Mouse (Mus musculus): ENCODE measurements around the gene Itk. TPM values are rescaled to one million over a fixed set of nuclear protein-coding genes. Genes with fewer than 3 reads are reported as not detected.

The Itk gene
- total RNA-seq, 2 experiments from 2014 or later, result 0.12 to 0.16 TPM

DNA sequence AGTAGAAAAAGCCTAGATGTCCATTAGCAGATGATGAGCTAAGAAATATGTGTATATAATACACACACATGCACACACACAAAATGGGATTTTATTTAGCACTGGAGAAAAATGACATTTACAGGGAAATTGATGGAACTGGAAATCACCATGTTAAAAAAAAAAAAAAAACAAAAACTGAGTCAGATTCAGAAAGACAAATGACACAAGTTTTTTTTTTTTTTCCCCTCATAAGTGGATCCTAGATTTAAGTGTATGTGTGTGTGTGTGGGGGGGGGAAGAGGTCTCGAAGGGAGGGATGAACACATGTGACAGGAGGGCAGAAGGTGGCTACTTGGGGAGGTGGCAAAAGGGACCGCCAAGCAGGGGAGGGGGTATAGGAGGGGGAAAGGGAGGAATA, 5.8 kb upstream of the Itk start:
- DNase-seq, result no peak
- intact Hi-C loops (cut with DNase I), result no loop called here

DNA sequence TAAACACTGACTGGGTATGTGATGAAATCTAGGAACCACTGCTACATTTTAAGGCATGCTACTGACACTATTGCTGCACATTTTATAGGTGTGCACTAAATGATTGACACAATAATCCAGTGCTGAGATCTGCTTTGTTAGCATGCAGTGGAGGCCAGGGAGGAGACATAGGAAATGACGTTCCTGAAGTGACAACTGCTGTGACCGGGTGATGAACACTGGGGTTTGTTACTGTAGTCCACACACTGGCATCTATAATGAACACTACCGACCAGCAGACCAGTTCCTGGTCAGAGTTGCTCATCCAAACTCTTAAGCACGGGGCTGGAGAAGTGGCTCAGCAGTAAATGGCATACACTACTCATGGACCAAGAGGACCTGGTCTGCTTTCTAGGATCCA, 4.1 kb upstream of the Itk start:
- no peak for DNase-seq
- intact Hi-C loops (cut with DNase I), result no loop called here

DNA sequence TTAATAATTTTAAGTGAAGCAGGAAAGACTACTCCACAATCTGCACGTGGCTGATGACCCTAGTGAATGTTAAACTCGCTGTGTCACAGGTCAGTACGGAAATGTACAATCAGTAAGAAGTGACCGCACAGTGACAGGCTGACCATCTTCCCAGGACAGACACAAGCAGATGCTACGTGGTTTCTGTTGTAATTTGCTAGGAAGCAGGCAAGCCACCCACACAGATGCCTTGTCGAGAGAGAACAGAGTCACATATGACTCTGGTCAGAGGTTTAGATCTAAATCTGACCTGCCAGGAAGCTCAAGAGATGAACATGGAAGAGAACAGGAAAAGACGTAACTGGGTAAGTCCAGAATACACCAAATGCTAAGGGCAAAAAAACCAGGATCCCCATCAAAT, 3.6 kb upstream of the Itk start:
- DNase-seq, result no peak
- intact Hi-C loops (cut with DNase I), result no loop called here

GRCm38 (mm10) chr11:46390621-46391020, 1.3 kb upstream of the Itk start:
- intact Hi-C loops (cut with DNase I), result no loop called here
- DNase-seq, result no peak

DNA sequence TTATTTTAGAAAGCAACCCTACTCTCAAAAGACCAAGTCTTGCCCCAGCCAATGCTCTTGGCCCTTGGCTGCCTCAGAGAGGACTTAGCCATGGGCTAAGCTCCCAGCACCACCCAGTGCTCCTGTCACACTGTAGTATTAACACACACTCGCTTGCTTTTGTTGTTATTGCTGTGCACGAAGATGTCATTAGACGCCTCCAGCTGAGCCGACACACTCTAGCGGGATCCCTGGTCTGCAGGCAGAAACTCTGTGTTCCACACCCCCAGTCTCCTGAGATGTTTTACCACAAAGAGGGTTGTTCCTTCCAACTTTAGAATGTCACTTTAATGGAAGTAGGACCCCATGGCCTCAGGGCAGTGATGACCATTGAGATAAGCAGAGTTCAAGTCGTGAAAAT, 877 bp downstream of the Itk start:
- no peak for DNase-seq
- intact Hi-C loops (cut with DNase I), result no loop called here

GRCm38 (mm10) chr11:46387061-46387460, 2.3 kb downstream of the Itk start:
- intact Hi-C loops (cut with DNase I), result no loop called here
- DNase-seq, result no peak

- intact Hi-C loops (cut with DNase I), result no loop called here
- no peak for DNase-seq
Observed at GRCm38 (mm10) chr11:46386556-46386955, 2.8 kb downstream of the Itk start.

DNA sequence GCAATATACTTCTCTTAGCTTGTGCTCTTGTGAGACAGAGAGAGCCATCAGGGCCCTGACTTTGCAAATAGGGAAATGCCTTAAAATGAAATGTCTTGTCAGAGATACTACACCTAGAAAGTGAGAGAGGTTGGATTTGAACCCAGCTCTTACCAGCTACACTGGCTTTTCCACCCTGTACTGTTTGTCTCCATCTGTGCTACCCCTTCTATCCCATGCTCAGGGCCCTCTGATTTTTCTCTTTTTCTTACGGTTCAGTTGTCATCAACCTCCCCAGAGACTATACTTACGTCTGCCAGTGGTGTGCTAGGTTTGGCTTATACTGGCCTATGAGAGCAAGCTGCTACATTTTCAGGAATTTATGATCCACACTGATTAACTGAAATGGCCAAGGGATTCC, 4.4 kb downstream of the Itk start:
- intact Hi-C loops (cut with DNase I), result no loop called here
- DNase-seq, result no peak

- intact Hi-C loops (cut with DNase I), result no loop called here
- DNase-seq, result no peak
Observed at GRCm38 (mm10) chr11:46382466-46382865, 6.8 kb downstream of the Itk start.

DNA sequence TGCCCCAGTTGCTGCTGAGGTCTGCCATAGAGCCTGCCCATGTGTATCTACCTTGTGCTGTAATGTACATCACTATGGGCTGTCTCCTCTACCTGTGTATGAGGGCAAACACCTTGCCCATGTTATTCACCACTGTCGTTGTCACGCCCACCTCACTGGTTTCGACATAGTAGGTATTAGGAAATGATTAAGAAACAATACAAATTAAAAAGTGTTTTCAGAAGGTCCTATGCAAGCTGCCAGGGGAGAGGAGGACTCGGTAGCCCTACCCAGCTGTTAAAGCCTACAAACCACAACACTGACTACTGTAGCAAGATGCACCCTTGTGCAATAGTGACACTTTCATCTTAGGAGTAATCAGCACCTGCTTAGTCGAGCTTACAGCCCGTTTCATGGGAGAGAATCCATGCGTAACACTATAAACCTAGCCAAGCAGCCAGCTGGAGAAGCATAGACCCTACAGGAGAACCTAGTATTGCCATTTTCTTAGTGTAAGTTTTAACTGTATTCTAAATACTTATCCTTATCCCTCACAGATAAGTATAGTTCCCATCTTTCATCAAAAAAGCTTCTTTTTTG, 9.1 kb downstream of the Itk start:
- intact Hi-C loops (cut with DNase I), result no loop called here
- no peak for DNase-seq

- DNase-seq, result no peak
Observed at GRCm38 (mm10) chr11:46377819-46378782, 11.2 kb downstream of the Itk start.

DNA sequence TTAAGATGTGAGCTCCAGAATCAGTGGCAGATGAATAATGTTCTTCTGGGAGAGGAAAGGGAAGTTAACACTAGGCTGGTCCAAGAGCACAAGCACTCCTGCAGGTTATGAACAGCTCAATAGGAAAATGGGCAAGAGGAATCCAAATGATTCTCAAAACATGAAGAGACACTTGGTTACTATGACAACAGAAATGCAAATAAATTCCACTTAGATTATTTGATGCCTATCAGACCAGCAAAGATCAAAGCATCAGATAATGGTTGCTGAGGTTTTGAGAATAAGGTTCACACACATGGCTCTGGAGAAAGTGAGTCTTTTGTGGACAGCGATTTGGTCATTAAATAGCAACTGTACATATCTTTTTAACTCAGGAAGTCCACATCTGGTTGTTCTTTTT, 12.0 kb downstream of the Itk start:
- intact Hi-C loops (cut with DNase I), result no loop called here
- no peak for DNase-seq

More at GRCm38 (mm10) chr11:46377819-46378782, 11.2 kb downstream of the Itk start:
- intact Hi-C loops (cut with DNase I), result no loop called here

DNA sequence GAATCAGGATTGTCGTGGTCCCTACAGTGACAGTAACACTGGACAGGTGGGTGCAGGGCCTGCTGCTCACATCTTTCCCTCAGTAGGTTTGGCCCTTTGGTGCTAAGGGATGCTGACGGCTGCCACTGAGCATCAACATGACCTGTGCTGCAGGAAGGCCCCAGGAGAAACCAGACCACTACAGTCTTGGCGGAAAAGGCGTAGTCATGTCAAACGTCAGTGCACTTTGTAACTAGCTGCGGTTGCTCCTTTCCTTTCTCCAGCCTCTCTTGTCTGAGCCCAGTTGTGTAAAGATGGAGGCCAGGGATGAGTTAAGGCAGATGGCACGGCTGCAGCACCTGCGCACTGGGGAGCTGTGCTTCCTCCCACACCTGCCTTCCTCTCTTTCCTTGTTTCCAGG, 14.3 kb downstream of the Itk start:
- DNase-seq, result no peak
- intact Hi-C loops (cut with DNase I), result no loop called here

GRCm38 (mm10) chr11:46373071-46374030, 16.0 kb downstream of the Itk start:
- intact Hi-C loops (cut with DNase I), result no loop called here
- DNase-seq, result no peak

DNA sequence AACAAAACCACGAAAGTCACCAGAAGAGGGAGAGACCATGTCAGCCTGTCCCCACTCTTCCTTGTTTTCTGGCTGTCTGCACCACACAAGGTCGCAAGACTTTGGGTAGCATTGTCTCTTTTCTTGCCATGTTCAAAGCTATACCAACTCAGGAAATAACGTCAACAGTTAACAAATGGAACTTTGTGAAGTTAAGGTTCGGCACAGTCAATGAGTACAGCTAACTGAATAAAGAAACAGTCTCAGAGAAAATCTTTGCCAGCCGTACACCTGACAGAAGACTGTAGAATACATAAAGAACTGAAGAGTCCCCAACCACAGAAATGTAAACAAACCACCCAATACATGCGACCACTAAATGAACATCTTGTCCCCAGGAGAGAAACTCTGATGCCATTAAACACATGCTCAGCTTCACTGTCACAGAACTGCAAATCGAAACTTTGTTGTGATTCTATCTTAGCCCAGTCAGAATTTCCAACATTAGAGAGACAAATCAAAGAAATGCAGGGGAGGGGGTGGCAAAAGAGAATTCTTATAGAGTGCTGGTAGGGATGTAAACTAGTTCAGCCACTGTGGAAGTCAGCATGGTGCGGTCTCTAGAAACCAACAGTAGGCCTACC, 16.9 kb downstream of the Itk start:
- intact Hi-C loops (cut with DNase I), result no loop called here
- DNase-seq, result no peak

DNA sequence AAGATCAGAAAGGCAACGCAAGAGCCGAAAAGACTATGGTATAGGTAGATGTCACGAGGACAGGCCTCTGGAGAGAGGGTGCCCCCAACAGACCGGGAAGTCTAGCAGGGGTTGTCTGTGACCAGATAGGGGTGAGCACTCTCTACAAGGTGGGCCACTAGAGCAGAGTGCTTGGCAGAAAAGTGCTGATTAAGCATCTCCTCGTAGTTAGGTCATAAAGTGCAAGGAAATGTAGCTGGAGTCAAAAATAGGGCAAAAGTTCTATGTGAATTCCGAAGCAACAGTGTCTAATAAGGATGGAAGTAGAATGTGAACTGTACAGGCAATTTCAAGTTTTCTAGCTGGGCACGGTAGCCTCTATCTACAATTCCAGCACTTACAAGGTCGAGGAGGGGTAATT, 18.1 kb downstream of the Itk start:
- intact Hi-C loops (cut with DNase I), result no loop called here

DNA sequence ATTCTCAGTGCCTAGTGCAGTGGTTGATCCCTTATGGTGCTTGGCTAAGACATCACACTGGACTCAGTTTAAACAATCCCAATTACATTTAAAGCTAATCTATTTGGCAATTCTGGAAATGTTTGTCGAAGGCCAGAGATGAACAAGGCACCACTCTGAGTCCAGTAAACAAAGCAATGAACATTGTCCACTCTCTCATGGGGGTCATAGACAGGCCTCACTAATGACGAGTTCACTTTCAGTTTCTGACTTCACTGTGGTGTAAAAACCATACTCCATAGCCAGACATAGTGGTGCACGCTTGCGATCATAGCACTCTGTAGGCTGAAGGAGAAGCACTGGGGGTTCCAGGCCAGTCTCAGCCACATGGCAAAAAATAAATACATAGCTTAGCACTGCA, 18.9 kb downstream of the Itk start:
- intact Hi-C loops (cut with DNase I), result no loop called here

More for the DNA sequence above, 18.1 kb downstream of the Itk start:
- no peak for DNase-seq

GRCm38 (mm10) chr11:46366357-46366756, 23.0 kb downstream of the Itk start:
- DNase-seq, result no peak
- intact Hi-C loops (cut with DNase I), result no loop called here

More for the DNA sequence above, 18.9 kb downstream of the Itk start:
- DNase-seq, result no peak

- no peak for DNase-seq
- intact Hi-C loops (cut with DNase I), result no loop called here
Observed at GRCm38 (mm10) chr11:46365744-46366143, 23.6 kb downstream of the Itk start.

- intact Hi-C loops (cut with DNase I), result no loop called here
- no peak for DNase-seq
Observed at GRCm38 (mm10) chr11:46363864-46364263, 25.5 kb downstream of the Itk start.

All from left cerebral cortex, postnatal 4 days (tissue).